Mouse (Mus musculus): ENCODE results near the gene Ksr1. TPM values are rescaled to one million over a fixed set of nuclear protein-coding genes. Genes with fewer than 3 reads are reported as not detected.

Gene Ksr1
- polyA plus RNA-seq, 2 experiments = 1.7 to 4.0 TPM

DNA sequence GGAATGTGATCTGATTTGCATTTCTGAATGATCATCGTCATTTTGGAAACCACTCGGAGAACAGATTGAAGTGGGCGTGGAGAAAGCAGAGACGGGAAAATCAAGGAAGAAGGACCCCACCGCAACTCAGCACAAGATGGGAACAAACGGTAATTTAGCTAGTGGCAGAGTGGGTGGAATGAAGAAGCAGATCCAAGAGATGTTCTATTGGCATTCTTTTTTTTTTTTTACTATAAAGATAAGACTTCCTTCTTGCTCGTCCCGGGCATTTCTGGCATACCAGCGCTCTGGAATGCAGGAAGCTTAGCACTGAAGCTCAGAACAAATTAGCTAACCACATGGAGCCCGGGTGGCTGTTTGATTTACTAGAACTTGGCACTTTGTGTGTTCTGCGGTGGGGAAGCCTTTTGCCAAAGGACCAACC lies 63.2 kb downstream of the Ksr1 start:
- peaks cover 0 to 20% of the 10 kb centered on the region in 2 experiments; a peak in 2 of 4 replicates for H3K4me1 ChIP-seq (replicated peaks; ENCODE audit: control insufficient read depth in 2 of 2, insufficient read depth in 2 of 2, low read length in 1 of 2)
- TF ChIP-seq EP300 (IDR thresholded peaks at IDR 0.05; ENCODE audit: low read depth) = no peak
- TF ChIP-seq CTCF (IDR thresholded peaks at IDR 0.05; ENCODE audit: low read depth) = no peak
- H3K4me3 ChIP-seq (ENCODE audit: insufficient read depth in 1 of 2, low read depth in 2 of 2, low read length in 2 of 2) = no peak overlapping the region
- ATAC-seq (ENCODE audit: insufficient read depth) = no peak
- no peaks in the 10 kb centered on the region for H3K36me3 ChIP-seq (replicated peaks; ENCODE audit: control insufficient read depth, insufficient read depth, low read depth)
- H3K9me3 ChIP-seq (ENCODE audit: control insufficient read depth, low read length) = no peaks in the 10 kb centered on the region
- H3K27me3 ChIP-seq (ENCODE audit: control insufficient read depth, insufficient read depth, low read length) = no peaks in the 10 kb centered on the region; the same call in 1 of the 2 replicates
- H3K9ac ChIP-seq (replicated peaks) = no peak overlapping the region
- 42% methylated on average over 11 of the region's 11 CpGs for WGBS (ENCODE audit: insufficient replicate concordance)
- DNase-seq (ENCODE audit: low read depth in 3 of 3, low spot score in 3 of 3) = no peak
- H3K4me2 ChIP-seq (ENCODE audit: low read depth) = no peak overlapping the region
- no peak overlapping the region for H3K27ac ChIP-seq

- 49% methylated on average over 16 of the region's 16 CpGs for WGBS (ENCODE audit: insufficient replicate concordance)
- DNase-seq (ENCODE audit: low read depth in 3 of 3, low spot score in 3 of 3) (no peak), ATAC-seq (ENCODE audit: insufficient read depth) (no peak)
- Histone ChIP-seq H3K27me3 (ENCODE audit: control insufficient read depth, insufficient read depth, low read length) (no peaks in the 10 kb centered on the region; the same call in 1 of the 2 replicates), H3K9me3 (ENCODE audit: control insufficient read depth, low read length) (no peaks in the 10 kb centered on the region), H3K27ac (no peak overlapping the region), H3K9ac (replicated peaks) (no peak overlapping the region), H3K4me1 (replicated peaks; ENCODE audit: control insufficient read depth in 2 of 2, insufficient read depth in 2 of 2, low read length in 1 of 2) (peaks cover 0 to 18% of the 10 kb centered on the region in 2 experiments; a peak in 3 of 4 replicates), H3K36me3 (replicated peaks; ENCODE audit: control insufficient read depth, insufficient read depth, low read depth) (no peaks in the 10 kb centered on the region), H3K4me3 (ENCODE audit: insufficient read depth in 1 of 2, low read depth in 2 of 2, low read length in 2 of 2) (no peak overlapping the region), H3K4me2 (ENCODE audit: low read depth) (no peak overlapping the region)
- TF ChIP-seq EP300 (IDR thresholded peaks at IDR 0.05; ENCODE audit: low read depth) = no peak
Measured at GRCm38 (mm10) chr11:79080965-79081891, 65.0 kb downstream of the Ksr1 start.

DNA sequence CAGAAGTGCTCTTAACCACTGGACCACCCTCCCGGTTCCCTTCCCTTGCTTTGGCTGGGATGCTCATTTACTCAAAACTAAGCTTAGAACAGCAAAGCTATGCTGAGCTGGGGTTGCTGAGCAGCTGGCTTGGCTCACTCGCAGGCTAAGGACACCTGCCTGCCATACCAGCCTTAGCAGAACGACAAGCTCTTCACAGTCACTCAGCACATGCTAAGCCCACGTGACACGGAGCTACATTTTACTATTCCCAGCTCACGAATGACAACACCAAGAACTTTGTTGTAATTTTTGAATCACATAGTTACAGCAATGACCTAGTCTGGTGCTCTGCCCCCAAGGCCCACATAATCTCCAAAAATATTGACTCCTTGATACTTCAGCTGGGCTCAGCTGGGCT lies 66.1 kb downstream of the Ksr1 start:
- Histone ChIP-seq H3K27ac (no peak overlapping the region), H3K4me1 (replicated peaks; ENCODE audit: control insufficient read depth in 2 of 2, insufficient read depth in 2 of 2, low read length in 1 of 2) (peaks cover 9 to 24% of the 10 kb centered on the region in 2 experiments), H3K4me2 (ENCODE audit: low read depth) (no peak overlapping the region), H3K9ac (replicated peaks) (no peak overlapping the region), H3K36me3 (replicated peaks; ENCODE audit: control insufficient read depth, insufficient read depth, low read depth) (no peaks in the 10 kb centered on the region), H3K9me3 (ENCODE audit: control insufficient read depth, low read length) (no peaks in the 10 kb centered on the region), H3K4me3 (ENCODE audit: insufficient read depth in 1 of 2, low read depth in 2 of 2, low read length in 2 of 2) (no peak overlapping the region), H3K27me3 (ENCODE audit: control insufficient read depth, insufficient read depth, low read length) (no peaks in the 10 kb centered on the region; the same call in 1 of the 2 replicates)
- no peak for DNase-seq (ENCODE audit: low read depth in 3 of 3, low spot score in 3 of 3)
- TF ChIP-seq CTCF (IDR thresholded peaks at IDR 0.05; ENCODE audit: low read depth) = no peak
- no peak for TF ChIP-seq EP300 (IDR thresholded peaks at IDR 0.05; ENCODE audit: low read depth)
- no peak for ATAC-seq (ENCODE audit: insufficient read depth)
- 71% methylated on average over 6 of the region's 6 CpGs for WGBS (ENCODE audit: insufficient replicate concordance)

- Histone ChIP-seq H3K9me3 (ENCODE audit: control insufficient read depth, low read length) (no peaks in the 10 kb centered on the region), H3K4me1 (replicated peaks; ENCODE audit: control insufficient read depth in 2 of 2, insufficient read depth in 2 of 2, low read length in 1 of 2) (peaks cover 29 to 38% of the 10 kb centered on the region in 2 experiments), H3K36me3 (replicated peaks; ENCODE audit: control insufficient read depth, insufficient read depth, low read depth) (no peaks in the 10 kb centered on the region), H3K4me3 (ENCODE audit: insufficient read depth in 1 of 2, low read depth in 2 of 2, low read length in 2 of 2) (no peak overlapping the region), H3K4me2 (ENCODE audit: low read depth) (no peak overlapping the region), H3K27me3 (ENCODE audit: control insufficient read depth, insufficient read depth, low read length) (no peaks in the 10 kb centered on the region; the same call in 1 of the 2 replicates), H3K27ac (no peak overlapping the region), H3K9ac (replicated peaks) (no peak overlapping the region)
- 14% methylated on average over 12 of the region's 12 CpGs for WGBS (ENCODE audit: insufficient replicate concordance)
- no peak for TF ChIP-seq CTCF (IDR thresholded peaks at IDR 0.05; ENCODE audit: low read depth)
- no peak for TF ChIP-seq EP300 (IDR thresholded peaks at IDR 0.05; ENCODE audit: low read depth)
- ATAC-seq (ENCODE audit: insufficient read depth) (no peak), DNase-seq (ENCODE audit: low read depth in 3 of 3, low spot score in 3 of 3) (no peak)
Measured at GRCm38 (mm10) chr11:79076484-79076883, 69.7 kb downstream of the Ksr1 start.

- Histone ChIP-seq H3K9me3 (ENCODE audit: control insufficient read depth, low read length) (no peaks in the 10 kb centered on the region), H3K4me1 (replicated peaks; ENCODE audit: control insufficient read depth in 2 of 2, insufficient read depth in 2 of 2, low read length in 1 of 2) (peaks cover 44 to 52% of the 10 kb centered on the region in 2 experiments), H3K27me3 (ENCODE audit: control insufficient read depth, insufficient read depth, low read length) (no peaks in the 10 kb centered on the region), H3K4me2 (ENCODE audit: low read depth) (peak overlapping the region; percentile 6; the same call in 1 of the 2 replicates), H3K36me3 (replicated peaks; ENCODE audit: control insufficient read depth, insufficient read depth, low read depth) (no peaks in the 10 kb centered on the region), H3K4me3 (ENCODE audit: insufficient read depth in 1 of 2, low read depth in 2 of 2, low read length in 2 of 2) (no peak overlapping the region), H3K27ac (peak overlapping the region; percentile 25), H3K9ac (replicated peaks) (no peak overlapping the region)
- TF ChIP-seq CTCF (IDR thresholded peaks at IDR 0.05; ENCODE audit: low read depth) (no peak), EP300 (IDR thresholded peaks at IDR 0.05; ENCODE audit: low read depth) (no peak)
- 62% methylated on average over 3 of the region's 3 CpGs for WGBS (ENCODE audit: insufficient replicate concordance)
- no peak for DNase-seq (ENCODE audit: low read depth in 3 of 3, low spot score in 3 of 3)
- ATAC-seq (ENCODE audit: insufficient read depth) = no peak
Measured at GRCm38 (mm10) chr11:79075044-79075443, 71.2 kb downstream of the Ksr1 start.

All from liver, embryonic 14.5 days (tissue).